Mouse (Mus musculus): ENCODE results near the gene Ncf1.

DNA sequence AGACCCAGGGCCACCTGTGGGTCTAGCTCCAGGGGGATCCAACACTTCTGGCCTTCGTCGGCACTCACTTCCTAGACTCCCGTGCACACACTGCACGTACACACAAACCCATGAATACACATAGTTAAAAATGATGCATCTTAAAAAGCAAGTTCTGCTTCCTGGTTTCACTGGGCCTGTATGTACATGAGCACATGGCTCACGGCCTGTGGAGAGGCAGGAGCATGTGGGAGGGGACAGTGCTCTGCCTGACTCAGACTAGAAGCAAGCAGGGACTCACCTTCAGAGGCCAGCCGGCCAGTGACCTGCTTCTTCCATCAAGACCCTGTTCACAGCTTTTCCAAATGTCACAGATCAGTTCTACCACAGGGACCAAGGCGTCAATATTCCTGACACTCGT lies 35.8 kb downstream of the Ncf1 start:
- TF ChIP-seq CTCF (IDR thresholded peaks at IDR 0.05; ENCODE audit: extremely low read depth, insufficient read depth, low read length) (no peak), POLR2A (IDR thresholded peaks at IDR 0.05; ENCODE audit: extremely low read depth, insufficient read depth, low read length) (no peak)
